Mouse (Mus musculus): ENCODE results near the gene Zar1l. TPM values are rescaled to one million over a fixed set of nuclear protein-coding genes. Genes with fewer than 3 reads are reported as not detected.
"Not testable (repeated sequence)": the region's sequence is repeated elsewhere in the genome, so short reads cannot be mapped to it uniquely, and the experiment has no call there.

Gene Zar1l
- total RNA-seq (2014; fragmentation: Nextera tagmentation) = not detected in 2 replicates
- total RNA-seq (2017) = not detected in 2 replicates

- ATAC-seq (replicated peaks; ENCODE audit: poor library complexity, severe bottlenecking) = no peak
Observed at GRCm38 (mm10) chr5:150518064-150518463, at the start of gene Zar1l. Gene Zar1l, minus strand, starts transcription at chr5:150518164.

GRCm38 (mm10) chr5:150566971-150567370 lies 49.0 kb upstream of the Zar1l start:
- ATAC-seq (replicated peaks; ENCODE audit: poor library complexity, severe bottlenecking) = no peak

DNA sequence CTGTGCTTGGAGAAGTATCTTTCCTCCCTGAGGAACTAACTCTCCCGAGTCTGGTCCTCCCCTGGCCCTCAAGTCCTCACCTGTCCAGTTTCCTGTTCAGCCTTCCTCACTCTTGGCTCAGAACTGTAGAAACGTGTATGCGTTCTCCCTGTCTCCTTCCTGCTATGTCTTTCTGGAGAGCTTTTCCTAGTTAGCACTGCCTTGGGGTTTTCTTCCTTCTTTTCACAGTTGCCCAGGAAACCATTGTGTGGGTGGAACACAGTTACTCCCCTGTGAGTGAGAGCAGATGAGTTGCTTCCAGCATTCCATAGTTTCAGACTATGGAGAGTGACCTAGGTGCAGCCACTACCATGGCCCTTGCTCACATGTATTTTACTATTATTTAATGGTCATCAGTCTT lies 48.3 kb upstream of the Zar1l start:
- ATAC-seq (replicated peaks; ENCODE audit: poor library complexity, severe bottlenecking) = no peak

DNA sequence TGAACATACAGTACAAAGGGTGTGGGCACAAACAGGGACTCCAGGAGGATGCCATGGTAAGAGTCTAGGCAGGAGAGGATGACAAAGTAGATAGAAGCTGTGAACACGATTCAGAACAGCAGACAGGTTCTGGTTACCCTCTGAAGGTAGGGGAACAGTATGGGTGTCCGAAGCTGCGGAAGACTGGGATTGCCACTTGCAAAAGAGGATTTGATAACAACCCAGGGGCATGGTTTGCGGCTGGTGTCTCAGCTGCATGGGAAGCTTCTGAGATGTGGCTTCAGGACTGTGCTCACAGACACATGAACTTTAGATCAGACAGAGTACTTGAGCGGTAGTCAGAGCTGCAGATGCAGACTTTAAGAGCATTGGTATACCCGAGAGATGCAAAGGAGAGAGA lies 46.5 kb upstream of the Zar1l start:
- no peak for ATAC-seq (replicated peaks; ENCODE audit: poor library complexity, severe bottlenecking)

- ATAC-seq (replicated peaks; ENCODE audit: poor library complexity, severe bottlenecking) = no peak
Observed at GRCm38 (mm10) chr5:150561783-150562182, 43.8 kb upstream of the Zar1l start.

DNA sequence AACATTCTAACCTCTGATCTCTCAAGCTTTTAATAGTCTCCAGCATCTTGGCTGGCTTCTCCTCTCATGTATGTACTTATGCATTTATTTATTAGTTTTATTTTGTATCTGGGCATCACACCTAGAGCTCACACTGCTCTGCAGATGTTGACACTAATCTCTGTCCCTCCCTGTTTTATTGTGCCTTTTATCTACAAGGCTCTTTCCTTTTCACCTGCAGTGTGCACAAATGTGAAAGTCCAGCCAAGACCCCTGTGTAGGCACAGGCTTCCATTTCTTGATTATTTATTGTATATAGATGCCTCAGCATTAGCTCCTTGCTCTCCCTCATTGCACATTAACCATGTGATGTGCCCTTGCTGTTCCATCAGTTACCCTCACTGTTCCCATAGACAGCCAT lies 43.4 kb upstream of the Zar1l start:
- ATAC-seq (replicated peaks; ENCODE audit: poor library complexity, severe bottlenecking) = no peak

- ATAC-seq (replicated peaks; ENCODE audit: poor library complexity, severe bottlenecking) = no peak
Observed at GRCm38 (mm10) chr5:150560851-150561250, 42.9 kb upstream of the Zar1l start.

DNA sequence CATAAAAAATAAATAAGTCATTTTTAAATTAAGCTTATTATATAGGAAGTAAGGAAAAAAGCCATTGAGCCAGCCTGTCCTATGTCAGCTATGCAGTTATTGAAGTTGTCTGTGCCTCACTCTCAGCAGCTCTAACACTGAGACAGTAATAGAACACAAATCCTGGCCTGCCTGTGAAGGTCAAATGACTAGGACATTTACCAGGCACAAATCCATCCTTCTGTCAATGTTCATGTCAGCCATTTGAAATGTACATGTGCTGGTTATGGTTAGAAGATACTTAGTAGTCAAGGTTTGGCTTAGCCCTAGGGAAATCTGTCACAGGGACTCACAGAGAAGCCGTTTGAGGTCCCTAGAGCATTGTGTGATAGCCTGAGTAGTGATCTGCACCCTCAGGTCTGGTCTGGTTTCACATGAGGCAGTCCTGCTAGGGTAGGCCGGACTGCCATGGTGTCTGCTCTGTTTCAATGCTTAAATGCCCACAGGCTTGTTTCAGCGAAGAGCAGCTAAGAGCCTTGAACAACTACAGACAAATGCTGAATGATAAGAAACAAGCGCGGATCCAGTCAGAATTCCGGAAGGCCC lies 41.6 kb upstream of the Zar1l start:
- ATAC-seq (replicated peaks; ENCODE audit: poor library complexity, severe bottlenecking) = no peak

- no peak for ATAC-seq (replicated peaks; ENCODE audit: poor library complexity, severe bottlenecking)
Observed at GRCm38 (mm10) chr5:150551637-150552036, 33.7 kb upstream of the Zar1l start.

DNA sequence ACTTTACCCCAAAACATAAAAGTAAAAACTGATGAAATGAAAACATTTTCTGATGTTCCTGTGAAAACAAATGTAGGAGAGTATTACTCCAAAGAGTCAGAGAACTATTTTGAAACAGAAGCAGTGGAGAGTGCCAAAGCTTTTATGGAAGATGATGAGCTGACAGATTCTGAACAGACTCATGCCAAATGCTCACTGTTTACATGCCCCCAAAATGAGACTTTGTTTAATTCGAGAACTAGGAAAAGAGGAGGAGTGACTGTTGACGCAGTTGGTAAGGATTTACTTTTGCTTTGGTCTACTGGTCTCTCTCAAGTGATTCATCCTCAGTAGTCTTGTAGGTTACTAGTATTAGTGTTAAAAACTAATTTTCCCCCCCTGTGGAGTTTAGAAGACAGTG lies 25.2 kb upstream of the Zar1l start:
- no peak for ATAC-seq (replicated peaks; ENCODE audit: poor library complexity, severe bottlenecking)

DNA sequence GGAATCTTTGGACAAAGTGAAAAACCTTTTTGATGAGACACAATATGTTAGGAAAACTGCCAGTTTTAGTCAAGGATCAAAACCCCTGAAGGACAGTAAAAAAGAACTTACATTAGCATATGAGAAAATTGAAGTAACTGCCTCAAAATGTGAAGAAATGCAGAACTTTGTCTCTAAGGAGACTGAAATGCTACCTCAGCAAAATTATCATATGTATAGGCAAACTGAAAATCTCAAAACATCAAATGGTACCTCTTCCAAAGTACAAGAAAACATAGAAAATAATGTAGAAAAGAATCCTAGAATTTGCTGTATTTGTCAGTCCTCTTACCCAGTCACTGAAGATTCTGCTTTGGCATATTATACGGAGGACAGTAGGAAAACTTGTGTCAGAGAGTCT lies 23.3 kb upstream of the Zar1l start:
- no peak for ATAC-seq (replicated peaks; ENCODE audit: poor library complexity, severe bottlenecking)

- ATAC-seq (replicated peaks; ENCODE audit: poor library complexity, severe bottlenecking) = no peak
Observed at GRCm38 (mm10) chr5:150525239-150525638, 7.3 kb upstream of the Zar1l start.

DNA sequence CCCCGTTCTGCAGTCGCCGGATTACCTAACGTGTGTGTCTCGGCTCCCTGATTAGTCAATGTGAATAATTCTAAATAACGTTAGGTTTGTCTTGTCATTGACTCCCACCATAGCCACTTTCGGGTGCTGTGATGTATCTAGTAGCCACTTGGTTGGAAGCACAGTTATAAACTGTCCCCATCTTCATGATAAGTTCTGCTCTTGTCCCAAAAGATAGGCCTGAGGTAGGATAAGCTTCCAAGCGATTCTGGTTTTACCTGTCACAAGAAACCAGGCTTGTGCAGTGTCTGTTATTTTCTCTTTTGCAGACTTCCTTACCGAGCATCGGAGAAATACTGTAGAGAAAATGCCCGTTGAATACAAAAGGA lies 4.9 kb upstream of the Zar1l start:
- no peak for ATAC-seq (replicated peaks; ENCODE audit: poor library complexity, severe bottlenecking)

GRCm38 (mm10) chr5:150521937-150522866 lies 4.2 kb upstream of the Zar1l start, which contains the start of gene Brca2:
Gene Brca2, plus strand, starts transcription at chr5:150522630.
- peak; percentile 98 for ATAC-seq (replicated peaks; ENCODE audit: poor library complexity, severe bottlenecking)

GRCm38 (mm10) chr5:150519551-150519950 lies 1.6 kb upstream of the Zar1l start:
- peak; percentile 41 for ATAC-seq (replicated peaks; ENCODE audit: poor library complexity, severe bottlenecking)

GRCm38 (mm10) chr5:150514027-150514426 lies 3.9 kb downstream of the Zar1l start:
- ATAC-seq (replicated peaks; ENCODE audit: poor library complexity, severe bottlenecking) = no peak

DNA sequence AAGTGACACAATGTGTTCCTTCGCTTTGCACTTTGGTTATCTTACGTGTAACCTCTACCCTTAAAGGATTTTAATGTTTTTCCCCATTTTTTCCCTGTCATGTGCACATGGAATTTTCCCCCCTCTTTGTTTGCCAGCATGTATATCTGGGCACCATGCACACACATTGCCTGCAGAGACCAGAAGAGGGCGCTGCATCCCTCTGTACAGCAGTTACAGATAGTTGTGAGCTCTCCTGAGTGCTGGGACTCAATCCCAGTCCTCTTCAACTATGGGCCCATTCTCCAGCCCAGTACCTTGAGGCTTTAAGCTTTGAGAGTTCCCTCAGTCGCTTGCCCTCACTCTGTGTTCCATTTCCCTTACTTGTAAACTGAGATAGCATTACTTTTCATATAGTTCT lies 4.7 kb downstream of the Zar1l start:
- no peak for ATAC-seq (replicated peaks; ENCODE audit: poor library complexity, severe bottlenecking)

GRCm38 (mm10) chr5:150510451-150511225 lies 7.3 kb downstream of the Zar1l start:
- ATAC-seq (replicated peaks; ENCODE audit: poor library complexity, severe bottlenecking) = no peak; the same call in 1 of the 2 replicates

DNA sequence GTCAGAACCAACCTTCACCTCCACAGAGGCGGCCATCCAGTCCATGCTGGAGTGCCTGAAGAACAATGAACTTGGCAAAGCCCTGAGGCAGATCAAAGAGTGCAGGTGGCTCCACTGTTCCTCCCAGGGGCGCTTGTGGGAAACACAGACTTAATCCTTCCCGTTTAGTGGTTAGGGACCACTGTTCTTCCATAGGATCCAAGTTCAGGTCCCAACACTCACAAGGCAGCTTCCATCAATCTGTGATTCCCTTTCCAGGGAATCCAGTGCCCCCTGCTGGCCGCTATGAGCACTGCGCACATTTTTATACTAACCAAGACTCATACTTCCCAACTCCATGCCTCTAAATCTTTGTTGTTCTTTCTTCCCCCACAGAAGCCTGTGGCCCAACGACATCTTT lies 22.2 kb downstream of the Zar1l start:
- ATAC-seq (replicated peaks; ENCODE audit: poor library complexity, severe bottlenecking) = peak; percentile 86

DNA sequence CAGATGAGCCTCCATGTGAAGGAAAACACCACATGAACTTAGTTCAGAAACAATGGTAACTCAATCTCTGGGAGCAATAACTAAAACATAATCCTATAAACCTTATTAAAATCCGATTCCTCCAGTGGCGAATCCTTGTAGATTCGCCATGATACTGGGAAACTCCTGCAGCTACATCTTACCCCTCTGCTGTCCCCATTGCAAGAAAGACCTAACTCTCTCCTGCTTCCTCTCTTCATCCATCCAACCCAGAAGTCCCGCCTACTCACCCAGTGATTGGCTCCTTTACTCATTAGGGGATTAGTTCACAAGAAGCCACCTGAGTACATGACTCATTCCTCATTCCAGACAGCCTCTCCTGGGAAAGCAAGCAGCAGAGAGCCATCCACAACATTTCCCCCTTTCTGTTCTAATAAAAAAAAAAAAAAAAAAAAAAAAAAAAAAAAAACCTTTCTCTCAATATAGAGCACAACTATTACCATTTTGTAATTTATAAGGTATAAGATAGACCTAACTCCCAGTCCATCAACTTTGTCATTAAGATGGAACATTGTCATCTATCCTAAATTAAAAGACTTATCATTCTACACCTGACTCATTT lies 26.3 kb downstream of the Zar1l start:
- ATAC-seq (replicated peaks; ENCODE audit: poor library complexity, severe bottlenecking) = not testable (repeated sequence)

- ATAC-seq (replicated peaks; ENCODE audit: poor library complexity, severe bottlenecking) = no peak
Observed at GRCm38 (mm10) chr5:150490821-150491220, 27.1 kb downstream of the Zar1l start.
